Mouse (Mus musculus): ENCODE results near the gene Apob. TPM values are rescaled to one million over a fixed set of nuclear protein-coding genes. Genes with fewer than 3 reads are reported as not detected.
"Not testable (repeated sequence)": the region's sequence is repeated elsewhere in the genome, so short reads cannot be mapped to it uniquely, and the experiment has no call there.

Apob gene
- polyA plus RNA-seq (2012; rRNA removed) = 0.17 and 0.20 TPM in 2 replicates

- no peak for DNase-seq (ENCODE audit: extremely low spot score in 1 of 2, low spot score in 1 of 2)
Observed at GRCm38 (mm10) chr12:7977466-7978189, at the start of gene Apob. Gene Apob (plus strand): TSS chr12:7977648.

- no peak for DNase-seq (ENCODE audit: extremely low spot score in 1 of 2, low spot score in 1 of 2)
Observed at GRCm38 (mm10) chr12:7932405-7932920, 45.0 kb upstream of the Apob start.

- no peak for DNase-seq (ENCODE audit: extremely low spot score in 1 of 2, low spot score in 1 of 2)
Observed at GRCm38 (mm10) chr12:7950098-7950745, 27.2 kb upstream of the Apob start.

GRCm38 (mm10) chr12:7958851-7959250 is 18.6 kb upstream of the Apob start:
- DNase-seq (ENCODE audit: extremely low spot score in 1 of 2, low spot score in 1 of 2) = no peak

GRCm38 (mm10) chr12:7959310-7959918 is 18.0 kb upstream of the Apob start:
- DNase-seq (ENCODE audit: extremely low spot score in 1 of 2, low spot score in 1 of 2) = no peak

- no peak for DNase-seq (ENCODE audit: extremely low spot score in 1 of 2, low spot score in 1 of 2)
Observed at GRCm38 (mm10) chr12:7962314-7962927, 15.0 kb upstream of the Apob start.

GRCm38 (mm10) chr12:7967221-7967620 is 10.2 kb upstream of the Apob start:
- no peak for DNase-seq (ENCODE audit: extremely low spot score in 1 of 2, low spot score in 1 of 2)

- DNase-seq (ENCODE audit: extremely low spot score in 1 of 2, low spot score in 1 of 2) = no peak
Observed at GRCm38 (mm10) chr12:7970301-7970700, 7.1 kb upstream of the Apob start.

- no peak for DNase-seq (ENCODE audit: extremely low spot score in 1 of 2, low spot score in 1 of 2)
Observed at GRCm38 (mm10) chr12:7970817-7971216, 6.6 kb upstream of the Apob start.

- no peak for DNase-seq (ENCODE audit: extremely low spot score in 1 of 2, low spot score in 1 of 2)
Observed at GRCm38 (mm10) chr12:7971736-7972135, 5.7 kb upstream of the Apob start.

GRCm38 (mm10) chr12:7973773-7974322 is 3.6 kb upstream of the Apob start:
- DNase-seq (ENCODE audit: extremely low spot score in 1 of 2, low spot score in 1 of 2) = no peak

GRCm38 (mm10) chr12:7978190-7978884 is 889 bp downstream of the Apob start:
- DNase-seq (ENCODE audit: extremely low spot score in 1 of 2, low spot score in 1 of 2) = peak; percentile 21 to 89

GRCm38 (mm10) chr12:7984411-7984810 is 7.0 kb downstream of the Apob start:
- DNase-seq (ENCODE audit: extremely low spot score in 1 of 2, low spot score in 1 of 2) = no peak

GRCm38 (mm10) chr12:7990804-7991203 is 13.4 kb downstream of the Apob start:
- DNase-seq (ENCODE audit: extremely low spot score in 1 of 2, low spot score in 1 of 2) = peak in 1 of 2 experiments; percentile 60

GRCm38 (mm10) chr12:7991570-7991969 is 14.1 kb downstream of the Apob start:
- DNase-seq (ENCODE audit: extremely low spot score in 1 of 2, low spot score in 1 of 2) = no peak

GRCm38 (mm10) chr12:8020931-8021330 is 43.5 kb downstream of the Apob start:
- no peak for DNase-seq (ENCODE audit: extremely low spot score in 1 of 2, low spot score in 1 of 2)

GRCm38 (mm10) chr12:8029520-8029919 is 52.1 kb downstream of the Apob start:
- no peak for DNase-seq (ENCODE audit: extremely low spot score in 1 of 2, low spot score in 1 of 2)

GRCm38 (mm10) chr12:8030057-8030456 is 52.6 kb downstream of the Apob start:
- DNase-seq (ENCODE audit: extremely low spot score in 1 of 2, low spot score in 1 of 2) = no peak

GRCm38 (mm10) chr12:8031169-8031568 is 53.7 kb downstream of the Apob start:
- not testable (repeated sequence) for DNase-seq (ENCODE audit: extremely low spot score in 1 of 2, low spot score in 1 of 2)
